Mouse (Mus musculus) gastrocnemius, postnatal 14 days (tissue): ENCODE results near the gene Klc3. TPM values are rescaled to one million over a fixed set of nuclear protein-coding genes. Genes with fewer than 3 reads are reported as not detected.

Source experiments
- DNase-seq: peaks from one replicate; pipeline ENCODE4 v3.0.0; 2021; ENCODE audit warnings: mixed read lengths
- intact Hi-C: fragments of 180-260 bp; cut with DNase I; formaldehyde crosslinking; loops from one replicate; pipeline ENCODE4 v1.15.1; 2025; ENCODE audit warnings: low total_unique reads
- microRNA-seq, 2 experiments: library from miRNA; unstranded; fragments of <30 nt; microRNA quantifications; one replicate each; pipeline ENCODE4 v1.2.0; 2021
- total RNA-seq, 2 experiments: library from RNA; stranded (reverse); gene quantifications; 2 replicates each; pipeline ENCODE4 v1.2.3; 2021

Gene Klc3
- total RNA-seq, 2 experiments from 2014 or later: 0.11 TPM; not detected in 1

DNA sequence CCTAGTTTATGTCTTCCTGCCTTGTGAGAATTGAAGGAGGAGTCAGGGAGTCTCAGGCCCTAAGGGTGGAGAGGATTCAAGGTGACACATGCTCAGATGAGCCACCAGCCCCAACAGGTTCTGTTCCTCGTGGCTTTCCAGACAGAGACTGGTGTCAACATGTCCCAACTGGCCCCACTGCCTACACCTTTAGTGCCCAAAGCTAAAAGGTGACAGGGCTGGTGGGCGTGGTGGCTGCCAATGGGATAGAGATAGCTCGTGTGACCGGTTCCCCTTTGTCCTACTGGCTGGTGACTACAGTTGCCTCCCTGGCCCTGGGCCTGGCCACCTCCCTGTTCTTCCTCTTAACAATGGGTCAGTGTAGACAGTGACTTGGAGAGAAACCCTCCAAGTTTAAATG, 38.5 kb downstream of the Klc3 start:
- no peak for DNase-seq
- intact Hi-C loops: no loop called here

DNA sequence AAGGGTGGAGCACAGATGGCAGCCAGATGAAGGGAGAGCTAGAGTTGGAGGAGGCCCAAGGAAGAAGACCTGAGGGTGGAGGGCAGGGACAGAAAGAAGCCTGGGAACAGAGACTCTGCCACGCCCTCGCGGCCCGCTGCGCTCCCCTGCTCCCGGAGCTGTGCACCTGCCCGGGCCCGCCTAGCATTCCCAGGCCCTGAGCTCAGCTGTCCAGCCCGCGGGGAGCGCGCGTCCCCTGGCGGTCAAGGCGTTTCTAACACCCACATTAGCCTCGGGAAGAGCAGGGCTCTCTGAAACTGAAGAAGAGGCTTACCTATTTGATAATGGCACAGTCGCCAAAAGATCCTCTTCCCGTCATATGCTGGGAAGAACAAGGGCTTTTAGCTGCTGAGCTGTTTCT, 40.0 kb downstream of the Klc3 start:
- intact Hi-C loops: no loop called here
- peak; percentile 77 for DNase-seq

DNA sequence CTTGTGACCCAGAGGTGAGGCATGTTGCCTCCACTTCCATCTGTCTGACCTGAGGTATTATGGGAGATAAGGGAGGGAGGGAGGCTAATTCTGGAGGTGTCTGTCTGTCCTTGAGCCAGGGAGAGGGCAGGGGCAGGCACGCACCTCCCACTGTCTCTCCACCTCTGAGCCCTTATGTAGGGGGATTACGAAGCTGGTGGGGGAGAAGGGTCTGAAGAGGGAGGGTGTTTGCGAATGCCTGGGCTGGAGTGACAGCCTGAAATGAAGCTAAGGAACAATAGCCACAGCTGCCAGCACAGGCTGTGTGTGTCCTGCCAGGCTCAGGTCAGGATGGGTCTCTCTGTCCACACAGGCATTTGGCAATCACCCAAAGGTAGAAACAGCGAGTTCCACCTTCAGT, 41.6 kb downstream of the Klc3 start:
- intact Hi-C loops: no loop called here
- no peak for DNase-seq

DNA sequence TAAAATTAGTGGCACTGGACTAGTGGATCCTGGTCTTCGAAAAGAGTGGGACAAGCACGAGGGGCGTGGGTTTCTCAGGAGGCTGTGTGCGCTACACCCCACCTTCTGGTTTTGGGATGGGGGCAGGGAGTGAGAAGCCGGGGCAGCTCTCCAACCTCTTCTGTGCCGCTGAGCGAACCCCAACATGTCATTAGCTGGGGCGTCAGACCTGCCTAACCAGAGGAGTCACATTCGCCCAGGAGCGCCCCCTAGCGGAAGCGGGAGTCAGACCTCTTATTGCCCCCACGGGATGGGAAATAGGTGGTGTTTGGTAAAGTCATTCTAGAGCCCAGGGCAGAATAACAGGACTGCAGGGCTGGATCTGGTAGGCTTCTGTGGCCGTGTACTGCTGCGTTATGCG, 42.2 kb downstream of the Klc3 start:
- DNase-seq: peak; percentile 77
- intact Hi-C loops: no loop called here

DNA sequence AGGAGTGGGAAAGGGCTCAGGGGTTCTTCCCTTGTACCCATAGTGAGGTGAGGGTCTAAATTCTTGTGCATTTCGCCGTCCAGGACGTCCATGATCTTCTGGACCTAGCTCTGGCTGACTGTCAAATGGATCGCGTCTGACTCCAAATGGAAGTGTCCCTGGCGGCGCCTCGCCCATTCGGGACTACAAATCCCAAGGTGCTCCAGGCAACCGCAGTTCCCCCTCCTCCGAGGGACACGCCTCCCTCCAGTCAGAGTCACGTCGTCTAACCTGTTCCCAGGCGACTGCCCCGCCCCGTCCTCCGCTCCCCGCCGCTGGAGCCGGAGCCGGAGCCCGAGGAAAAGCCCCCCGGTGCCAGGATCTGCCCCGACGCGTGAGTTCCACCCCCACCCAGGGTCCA, 43.0 kb downstream of the Klc3 start:
- peak; percentile 93 for DNase-seq

DNA sequence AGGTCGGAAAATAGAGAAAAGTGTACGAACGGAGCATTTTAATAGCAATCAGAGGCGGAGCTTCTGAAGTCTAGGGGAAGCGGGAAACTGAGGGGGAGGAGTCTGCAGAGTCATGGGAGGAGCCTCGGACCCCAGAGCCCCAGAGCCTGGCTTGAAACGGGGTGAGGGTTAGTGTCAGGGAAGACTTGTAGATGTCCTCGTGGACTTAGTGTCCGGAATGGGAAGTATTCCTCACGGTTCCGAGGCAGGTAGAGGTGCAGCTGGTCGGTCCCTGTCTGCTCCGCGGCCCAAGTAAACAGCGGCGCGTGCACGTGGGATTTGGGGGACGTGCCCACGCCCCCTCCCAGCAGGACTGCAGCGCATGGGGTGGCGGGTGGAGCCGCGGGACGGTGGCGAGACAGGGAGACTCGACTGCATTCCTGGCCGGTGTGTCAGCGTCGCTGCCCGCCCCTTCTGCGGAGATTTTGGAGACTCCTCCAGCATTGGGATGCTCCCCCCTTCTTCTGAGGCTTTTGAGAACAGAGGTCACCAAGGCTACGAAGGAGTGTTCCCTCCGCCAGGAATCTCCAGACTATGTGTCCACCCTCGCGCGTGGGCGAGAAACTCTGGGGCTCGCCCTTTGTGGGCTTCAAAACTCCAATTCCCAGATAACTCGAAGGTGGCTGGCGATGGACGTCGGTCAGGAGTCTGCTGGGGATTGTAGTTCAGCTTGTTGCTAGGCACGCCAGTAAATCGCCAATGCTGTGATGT, 43.8 kb downstream of the Klc3 start:
- DNase-seq: peak; percentile 74
- intact Hi-C loops: no loop called here

More for the DNA sequence above, 43.0 kb downstream of the Klc3 start:
- intact Hi-C loops: no loop called here

DNA sequence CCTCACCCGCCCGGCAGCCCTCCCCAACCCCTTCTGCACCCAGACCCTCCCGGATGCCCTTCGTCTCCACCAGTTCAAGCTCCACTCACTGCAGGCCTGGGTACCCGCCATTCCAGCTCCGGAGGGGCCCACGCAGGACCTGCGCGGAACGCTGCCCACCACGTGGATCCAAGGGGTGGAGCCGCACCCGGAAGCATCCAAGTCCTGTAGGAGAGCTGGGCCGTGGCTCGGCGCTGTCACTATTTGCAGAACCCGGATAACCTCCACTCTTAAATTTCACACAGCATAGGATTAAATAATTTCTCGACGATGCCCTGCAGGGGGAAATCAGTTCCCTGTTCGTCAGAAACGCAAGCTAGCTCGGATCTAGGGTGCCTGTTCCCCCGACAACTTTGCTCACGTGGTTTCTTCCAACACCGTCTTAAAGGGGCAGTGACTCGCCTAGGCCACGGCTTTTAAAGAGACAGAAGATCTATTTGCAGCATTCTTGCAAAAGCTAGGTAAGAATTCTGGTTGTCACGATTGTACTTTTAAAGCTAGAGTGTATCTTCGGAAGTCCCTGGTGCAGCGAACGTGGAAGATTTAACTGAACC, 44.5 kb downstream of the Klc3 start, which contains the start of the genes Cd3eap and Ppp1r13l:
Gene Cd3eap (minus strand): TSS at position 185 of the 593 bp plus-strand sequence.
Gene Ppp1r13l (plus strand): TSS at position 451 of the 593 bp plus-strand sequence.
- intact Hi-C loops: no loop called here
- peak; percentile 89 for DNase-seq

DNA sequence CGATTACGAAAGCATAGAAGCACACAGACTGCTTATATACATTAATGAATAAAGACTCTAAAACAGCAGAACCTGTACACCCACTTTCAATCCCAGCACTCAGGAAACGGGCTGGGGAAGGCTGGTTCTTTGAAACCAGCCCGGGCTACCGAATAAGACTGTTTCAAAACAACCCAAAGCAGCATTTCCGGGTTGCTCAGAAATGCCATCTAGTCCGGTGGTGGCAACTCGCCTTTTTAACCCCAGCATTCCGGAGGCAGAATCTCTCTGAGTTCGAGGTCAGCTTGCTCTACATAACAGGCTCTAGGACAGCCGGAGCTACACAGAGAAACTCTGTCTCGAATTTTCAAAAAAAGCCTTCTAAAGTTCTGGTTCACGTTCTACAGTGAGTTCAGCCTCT, 45.3 kb downstream of the Klc3 start:
- intact Hi-C loops: no loop called here
- no peak for DNase-seq

DNA sequence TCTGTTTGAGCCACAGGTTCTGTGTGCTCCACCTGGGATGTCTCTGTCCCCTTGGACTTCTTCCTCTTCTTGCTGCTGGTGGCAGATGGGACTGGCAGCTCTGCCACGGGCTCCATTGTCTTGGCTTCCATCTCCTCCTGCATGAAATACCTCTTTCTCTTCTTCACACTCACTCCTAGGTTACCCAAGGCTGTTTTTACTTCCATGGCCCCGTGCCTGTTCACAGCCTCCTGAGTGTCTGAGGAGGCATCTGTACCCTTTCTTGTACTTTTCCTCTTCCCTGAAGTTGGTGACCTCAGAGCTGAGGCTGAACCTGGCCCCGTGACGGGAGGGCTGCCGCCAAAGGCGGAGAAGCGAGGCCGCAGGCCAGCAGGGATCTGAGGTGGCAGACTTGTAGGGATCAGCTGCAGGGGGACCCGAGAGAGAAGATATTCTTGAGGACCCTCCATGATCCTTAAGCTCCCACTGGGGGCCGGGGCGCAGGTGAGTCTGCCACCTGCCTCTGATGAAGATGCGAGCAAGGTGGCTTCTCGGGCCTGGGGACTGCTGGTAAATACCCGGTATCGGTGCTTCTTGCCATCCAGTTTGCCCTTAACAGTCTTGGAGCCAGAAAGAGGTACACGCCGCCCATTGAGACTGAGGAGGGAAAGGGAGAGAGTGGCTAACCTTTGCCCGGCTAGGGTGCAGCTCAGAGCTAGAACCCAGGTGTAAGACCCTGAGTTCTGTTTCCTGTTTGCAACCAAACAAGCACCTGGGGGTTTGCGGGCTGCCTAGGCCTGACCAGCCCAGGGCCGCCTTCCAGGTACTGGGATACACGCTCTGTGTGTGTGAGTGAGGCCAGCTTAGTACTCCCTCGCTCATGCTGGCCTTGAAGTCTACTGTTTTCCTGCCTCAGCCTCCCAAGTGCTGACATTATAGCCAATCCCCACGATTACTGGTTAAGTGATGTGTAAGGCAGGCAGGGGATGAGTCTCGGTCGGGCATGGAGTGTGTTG, 46.2 kb downstream of the Klc3 start:
- DNase-seq: no peak
- intact Hi-C loops: no loop called here

DNA sequence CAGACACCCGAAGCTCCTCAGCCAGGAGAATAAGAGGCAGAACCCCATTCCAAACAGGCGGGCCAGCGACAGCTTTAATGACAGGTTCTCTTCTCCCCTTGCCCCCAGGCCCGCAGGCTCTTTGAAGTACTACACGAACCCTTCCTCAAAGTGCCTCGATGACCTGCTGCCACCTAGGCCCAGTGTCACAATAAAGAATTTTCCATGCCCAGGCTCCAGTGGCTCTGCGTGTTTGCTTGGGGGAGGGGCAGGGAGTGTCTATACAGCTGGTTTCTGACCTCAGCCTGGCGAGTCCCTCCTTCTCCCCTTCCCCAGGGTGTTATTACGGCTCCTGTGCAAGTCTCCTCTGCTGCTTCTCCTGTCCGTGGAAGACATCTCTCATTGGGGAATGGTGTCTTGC, 47.6 kb downstream of the Klc3 start:
- intact Hi-C loops: no loop called here
- no peak for DNase-seq

DNA sequence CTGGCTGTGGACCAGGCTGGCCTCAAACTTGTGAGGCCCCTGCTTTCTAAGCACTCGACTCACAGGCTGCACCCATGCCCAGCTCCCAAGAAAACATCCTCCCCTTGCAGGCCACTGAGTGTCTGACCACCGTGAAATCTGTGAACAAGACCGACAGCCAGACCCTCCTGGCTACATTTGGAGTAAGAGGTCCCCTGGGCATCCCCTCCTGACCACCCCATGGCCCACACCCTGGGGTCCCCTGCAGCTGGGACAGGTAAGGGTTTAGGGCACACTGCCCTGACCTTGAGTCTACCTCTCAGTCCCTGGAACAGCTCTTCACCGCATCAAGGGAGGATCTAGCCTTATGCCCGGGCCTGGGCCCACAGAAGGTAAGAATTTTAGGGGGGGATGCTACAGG, 48.9 kb downstream of the Klc3 start:
- intact Hi-C loops: no loop called here
- no peak for DNase-seq

DNA sequence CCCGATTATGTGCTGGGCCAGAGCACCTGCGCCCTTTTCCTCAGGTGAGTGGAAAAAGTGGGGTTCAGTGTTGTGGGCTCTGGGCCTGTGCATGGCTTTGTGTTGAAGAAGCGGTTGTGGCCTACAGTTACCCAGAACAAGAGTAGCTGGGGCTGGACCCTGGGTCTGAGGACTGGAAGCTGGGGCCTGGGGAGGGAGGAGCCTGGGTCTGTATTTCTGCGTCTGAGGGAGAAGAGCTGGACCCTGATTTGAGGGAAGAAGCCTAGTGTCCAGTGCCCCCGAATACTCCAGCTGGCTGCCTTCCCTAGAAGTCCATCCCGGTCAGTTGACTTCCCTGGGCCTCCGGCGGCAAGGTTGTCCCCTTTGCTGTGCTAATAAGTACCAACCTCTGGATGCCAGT, 53.7 kb downstream of the Klc3 start:
- intact Hi-C loops: no loop called here
- DNase-seq: no peak

DNA sequence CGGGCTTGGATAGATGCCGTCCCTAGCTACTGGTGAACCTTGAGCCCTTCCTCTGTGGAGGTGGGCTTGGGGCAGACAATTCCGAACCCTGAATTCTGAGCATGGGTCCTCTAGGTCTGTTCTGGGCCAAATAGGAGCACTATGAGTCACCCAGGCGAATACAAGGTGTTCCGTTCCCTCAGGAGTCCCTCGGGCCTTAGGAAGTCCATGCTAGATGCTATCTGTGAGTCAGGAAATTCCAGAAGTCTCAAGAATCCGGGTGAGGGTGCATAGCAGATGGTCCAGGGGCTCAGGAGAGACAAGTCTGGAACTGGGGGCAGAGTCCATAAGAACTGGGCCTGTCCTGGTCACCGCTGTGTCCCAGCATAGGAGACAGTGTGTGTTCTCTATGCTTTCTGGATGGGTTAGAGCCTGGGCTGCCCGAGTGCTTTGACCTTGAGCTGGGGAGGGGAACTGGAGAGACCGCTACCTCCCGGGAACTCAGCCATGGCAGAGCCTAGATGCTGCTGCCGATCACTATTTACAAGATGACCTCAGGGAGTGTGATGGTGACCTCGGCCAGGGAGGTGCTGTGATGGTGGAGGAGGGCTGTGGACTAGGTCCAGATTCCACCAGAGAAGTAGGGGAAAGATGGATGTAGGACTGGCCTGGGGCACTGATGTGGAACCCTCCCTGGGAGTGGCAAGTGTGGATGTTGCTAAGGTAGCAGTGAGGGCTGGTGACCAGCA, 54.6 kb downstream of the Klc3 start:
- DNase-seq: no peak
- intact Hi-C loops: loop anchor here (10.0 kb wide), 1 partner anchor 115 kb away; no protein-coding TSS in a partner anchor

DNA sequence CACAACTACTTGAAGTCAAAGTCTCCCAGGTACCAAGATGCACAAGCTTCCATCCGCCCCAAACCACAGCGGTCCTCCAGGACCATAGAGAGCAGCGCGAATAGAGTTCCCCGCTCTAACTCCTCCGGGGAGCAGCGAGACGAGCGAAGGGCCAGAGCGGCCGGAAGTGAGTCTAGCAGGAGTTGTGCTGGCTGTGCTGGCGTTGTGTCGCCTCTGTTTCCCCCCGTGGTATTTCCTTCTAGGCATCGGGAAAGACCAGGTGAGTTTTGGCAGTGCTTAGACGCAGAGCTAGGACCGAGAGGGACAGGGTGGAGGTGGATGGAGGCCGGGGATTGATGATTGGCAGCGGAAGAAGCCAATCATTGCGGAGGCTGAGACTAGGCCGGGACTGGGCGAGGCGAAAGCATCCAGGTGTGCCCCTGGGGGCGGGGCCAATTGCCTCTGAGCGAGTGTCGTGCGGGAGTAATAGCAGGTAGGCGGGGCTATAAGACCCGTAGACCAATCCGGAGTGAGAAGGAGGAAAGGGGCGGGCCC, 58.9 kb downstream of the Klc3 start:
- intact Hi-C loops: loop anchor here (10.0 kb wide), 1 partner anchor 110 kb away; no protein-coding TSS in a partner anchor
- DNase-seq: peak; percentile 91

Small RNAs within 50 kb of the gene (microRNA-seq; reads per million reads assigned to microRNA genes)
- gene Mir343: 0 reads per million in 2 experiments

Other genes with a start within 250 kb of the Klc3 start
- gene Gipr, start 238.0 kb downstream of the Klc3 start, total RNA-seq: under 1 TPM in 1 of 2 experiments, not detected in 1; 0.09 TPM
- gene Eml2, start 227.7 kb downstream of the Klc3 start, total RNA-seq: 10 to 100 TPM; 12.1 to 14.2 TPM
- 1 to 10 TPM; 2.9 to 4.3 TPM for gene Gpr4, start 191.6 kb downstream of the Klc3 start, total RNA-seq
- 10 to 100 TPM; 35.1 to 43.0 TPM for gene Opa3, start 175.8 kb downstream of the Klc3 start, total RNA-seq
- gene Vasp, start 132.3 kb downstream of the Klc3 start, total RNA-seq: 10 to 100 TPM; 31.0 to 35.1 TPM
- gene Ppm1n, start 124.0 kb downstream of the Klc3 start, total RNA-seq: not detected
- gene Rtn2, start 121.5 kb downstream of the Klc3 start, total RNA-seq: 100 to 1,000 TPM; 800 to 833 TPM
- under 1 TPM; 0.69 to 0.90 TPM for gene Fosb, start 94.1 kb downstream of the Klc3 start, total RNA-seq
- gene Ercc1, start 59.3 kb downstream of the Klc3 start, total RNA-seq: 10 to 100 TPM; 26.7 to 28.7 TPM
- gene Cd3eap, start 44.6 kb downstream of the Klc3 start, total RNA-seq: 1 to 10 TPM; 7.4 to 8.2 TPM
- gene Ppp1r13l, start 44.4 kb downstream of the Klc3 start, total RNA-seq: 1 to 10 TPM; 1.7 to 2.9 TPM
- gene Ercc2, start 22.1 kb downstream of the Klc3 start, total RNA-seq: 1 to 10 TPM; 6.1 to 7.8 TPM
- gene Ckm, start 672 bp upstream of the Klc3 start, total RNA-seq: over 10,000 TPM; 34,344 to 35,305 TPM
- 10 to 100 TPM; 12.6 to 14.1 TPM for gene Mark4, start 54.7 kb upstream of the Klc3 start, total RNA-seq
- under 1 TPM; 0.47 to 0.74 TPM for gene Exoc3l2, start 59.2 kb upstream of the Klc3 start, total RNA-seq
- gene Bloc1s3, start 104.3 kb upstream of the Klc3 start, total RNA-seq: 1 to 10 TPM; 1.7 to 2.1 TPM
- 10 to 100 TPM; 19.9 to 20.0 TPM for gene Trappc6a, start 104.3 kb upstream of the Klc3 start, total RNA-seq
- not detected for gene Nkpd1, start 113.7 kb upstream of the Klc3 start, total RNA-seq
- 10 to 100 TPM; 34.4 to 34.5 TPM for gene Ppp1r37, start 159.0 kb upstream of the Klc3 start, total RNA-seq
- gene Zfp296, start 173.2 kb upstream of the Klc3 start, total RNA-seq: under 1 TPM in 1 of 2 experiments, not detected in 1; 0.27 TPM
- 10 to 100 TPM; 50.0 to 55.1 TPM for gene Gemin7, start 173.5 kb upstream of the Klc3 start, total RNA-seq
- 10 to 100 TPM; 10.6 to 12.0 TPM for gene Clasrp, start 200.4 kb upstream of the Klc3 start, total RNA-seq
- gene Relb, start 225.3 kb upstream of the Klc3 start, total RNA-seq: 1 to 10 TPM; 4.9 to 7.3 TPM